Mouse (Mus musculus) splenic B cell, adult 2 months (primary cell): ENCODE measurements at regions not wholly inside any gene's neighbourhood (a gene's known extent, or its start where the extent isn't known, plus 50 kb on each side); places are given as distances from the start of the nearest gene placed in this dataset.

Source experiments
- DNase-seq: peaks from one replicate; pipeline ENCODE4 v3.0.0-alpha.2; 2011; ENCODE audit warnings: low read depth, low spot score
- H3K27me3 ChIP-seq: 2 replicates; pipeline ENCODE4 v1.6.1; 2012; ENCODE audit warnings: mild to moderate bottlenecking, low read length, moderate library complexity, mixed read lengths; ENCODE audit not compliant: control insufficient read depth, poor library complexity, insufficient read depth, severe bottlenecking
- H3K36me3 ChIP-seq: 2 replicates; pipeline ENCODE4 v1.6.1; 2012; ENCODE audit warnings: mild to moderate bottlenecking, low read length, moderate library complexity, mixed read lengths; ENCODE audit not compliant: control insufficient read depth, poor library complexity, insufficient read depth, severe bottlenecking

- DNase-seq, result no peak
- Histone ChIP-seq H3K27me3 (no peaks in the 10 kb centered on the region), H3K36me3 (no peaks in the 10 kb centered on the region)
Measured at GRCm38 (mm10) chr1:36008598-36008997, 59.6 kb upstream of the Hs6st1 start.

GRCm38 (mm10) chr1:36009010-36009619 lies 59.1 kb upstream of the Hs6st1 start:
- DNase-seq, result no peak
- Histone ChIP-seq H3K36me3 (no peaks in the 10 kb centered on the region), H3K27me3 (no peaks in the 10 kb centered on the region)

GRCm38 (mm10) chr1:36010151-36010550 lies 58.0 kb upstream of the Hs6st1 start:
- H3K27me3 ChIP-seq, result no peaks in the 10 kb centered on the region
- H3K36me3 ChIP-seq, result no peaks in the 10 kb centered on the region
- no peak for DNase-seq

GRCm38 (mm10) chr1:36010834-36011233 lies 57.4 kb upstream of the Hs6st1 start:
- no peaks in the 10 kb centered on the region for H3K27me3 ChIP-seq
- H3K36me3 ChIP-seq, result no peaks in the 10 kb centered on the region
- DNase-seq, result no peak

- Histone ChIP-seq H3K27me3 (no peaks in the 10 kb centered on the region), H3K36me3 (no peaks in the 10 kb centered on the region)
- no peak for DNase-seq
Measured at GRCm38 (mm10) chr1:36012081-36012765, 56.0 kb upstream of the Hs6st1 start.

GRCm38 (mm10) chr1:36013823-36014341 lies 54.3 kb upstream of the Hs6st1 start:
- H3K36me3 ChIP-seq, result no peaks in the 10 kb centered on the region
- DNase-seq, result no peak
- H3K27me3 ChIP-seq, result no peaks in the 10 kb centered on the region

- DNase-seq, result no peak
- Histone ChIP-seq H3K36me3 (no peaks in the 10 kb centered on the region), H3K27me3 (no peaks in the 10 kb centered on the region)
Measured at GRCm38 (mm10) chr1:36014372-36014771, 53.8 kb upstream of the Hs6st1 start.

- no peak for DNase-seq
- Histone ChIP-seq H3K36me3 (no peaks in the 10 kb centered on the region), H3K27me3 (no peaks in the 10 kb centered on the region)
Measured at GRCm38 (mm10) chr1:36015210-36015609, 53.0 kb upstream of the Hs6st1 start.

GRCm38 (mm10) chr1:36016566-36016965 lies 51.6 kb upstream of the Hs6st1 start:
- no peaks in the 10 kb centered on the region for H3K36me3 ChIP-seq
- no peaks in the 10 kb centered on the region for H3K27me3 ChIP-seq
- DNase-seq, result no peak

GRCm38 (mm10) chr1:36017061-36017461 lies 51.1 kb upstream of the Hs6st1 start:
- no peak for DNase-seq
- Histone ChIP-seq H3K27me3 (no peaks in the 10 kb centered on the region), H3K36me3 (no peaks in the 10 kb centered on the region)

GRCm38 (mm10) chr1:36017656-36018055 lies 50.5 kb upstream of the Hs6st1 start:
- H3K36me3 ChIP-seq, result no peaks in the 10 kb centered on the region
- DNase-seq, result no peak
- H3K27me3 ChIP-seq, result no peaks in the 10 kb centered on the region
